Mouse (Mus musculus) liver, embryonic 14.5 days (tissue): Measurements from ENCODE around the gene Cmas.

Experiments
- CTCF ChIP-seq: IDR thresholded peaks from 2 replicates; pipeline ENCODE4 v1.5.1; 2016; ENCODE audit warnings: antibody characterized with exemption, low read depth, control low read depth
- EP300 ChIP-seq: IDR thresholded peaks from 2 replicates; pipeline ENCODE4 v1.6.1; 2016; ENCODE audit warnings: antibody characterized with exemption, low read depth

- TF ChIP-seq CTCF (no peak), EP300 (no peak)
These were observed 2.1 kb downstream of the Cmas start for GRCm38 (mm10) chr6:142758562-142758961.
